Mouse (Mus musculus) CD4-positive helper T cell, adult 2 months (primary cell): ENCODE measurements around the gene Reep1.

ENCODE experiments used
- DNase-seq: peaks from one replicate; pipeline ENCODE4 v3.0.0-alpha.2; 2012; ENCODE audit warnings: low read depth, missing footprints, low spot score

Gene Reep1

GRCm38 (mm10) chr6:71707511-71708501 lies at the start of gene Reep1:
TSS of gene Reep1 (plus strand) at chr6:71707561.
- DNase-seq = no peak

- DNase-seq = no peak
Observed at GRCm38 (mm10) chr6:71658290-71658689, 49.1 kb upstream of the Reep1 start.

- DNase-seq = no peak
Observed at GRCm38 (mm10) chr6:71664511-71664910, 42.9 kb upstream of the Reep1 start.

- peak; percentile 8 for DNase-seq
Observed at GRCm38 (mm10) chr6:71673166-71673565, 34.2 kb upstream of the Reep1 start.

- no peak for DNase-seq
Observed at GRCm38 (mm10) chr6:71678891-71679290, 28.5 kb upstream of the Reep1 start.

GRCm38 (mm10) chr6:71695150-71695549 lies 12.2 kb upstream of the Reep1 start:
- no peak for DNase-seq

- no peak for DNase-seq
Observed at GRCm38 (mm10) chr6:71695599-71695998, 11.8 kb upstream of the Reep1 start.

- DNase-seq = no peak
Observed at GRCm38 (mm10) chr6:71706871-71707270, 490 bp upstream of the Reep1 start.

GRCm38 (mm10) chr6:71708528-71708927 lies 1.2 kb downstream of the Reep1 start:
- no peak for DNase-seq

- DNase-seq = no peak
Observed at GRCm38 (mm10) chr6:71710323-71710722, 3.0 kb downstream of the Reep1 start.

GRCm38 (mm10) chr6:71711201-71711600 lies 3.8 kb downstream of the Reep1 start:
- no peak for DNase-seq

- no peak for DNase-seq
Observed at GRCm38 (mm10) chr6:71713532-71713931, 6.2 kb downstream of the Reep1 start.

GRCm38 (mm10) chr6:71715006-71715405 lies 7.6 kb downstream of the Reep1 start:
- DNase-seq = no peak

GRCm38 (mm10) chr6:71716434-71716833 lies 9.1 kb downstream of the Reep1 start:
- DNase-seq = no peak

- no peak for DNase-seq
Observed at GRCm38 (mm10) chr6:71718322-71718721, 11.0 kb downstream of the Reep1 start.

- no peak for DNase-seq
Observed at GRCm38 (mm10) chr6:71719302-71719701, 11.9 kb downstream of the Reep1 start.

GRCm38 (mm10) chr6:71722988-71723387 lies 15.6 kb downstream of the Reep1 start:
- no peak for DNase-seq

GRCm38 (mm10) chr6:71723555-71723954 lies 16.2 kb downstream of the Reep1 start:
- DNase-seq = no peak

- DNase-seq = no peak
Observed at GRCm38 (mm10) chr6:71726710-71727109, 19.3 kb downstream of the Reep1 start.

- DNase-seq = no peak
Observed at GRCm38 (mm10) chr6:71728306-71728705, 20.9 kb downstream of the Reep1 start.

GRCm38 (mm10) chr6:71734910-71735599 lies 27.7 kb downstream of the Reep1 start:
- no peak for DNase-seq

- no peak for DNase-seq
Observed at GRCm38 (mm10) chr6:71735600-71736010, 28.2 kb downstream of the Reep1 start.

GRCm38 (mm10) chr6:71736101-71736500 lies 28.7 kb downstream of the Reep1 start:
- DNase-seq = no peak
